ENCODE assay signal across 7 mouse cellular contexts in genomic region chr9:91365664-91366063, GRCm38 (mm10). TPM values are rescaled to one million over a fixed set of nuclear protein-coding genes. Genes with fewer than 3 reads are reported as not detected.
A peak's percentile ranks its signal among the peaks of the same experiment; 100 is the strongest.
DNase-seq lines count a peak whose midpoint lies in the region; ATAC-seq and TF ChIP-seq lines count a peak whose summit lies in the region.

Zic1 (minus strand) TSS chr9:91365810.

- H3K4me3 ChIP-seq in liver, adult 2 months (ENCODE audit: insufficient read depth, low read depth, low read length) = peak within 1 kb of the TSS; percentile 29; the same call in 1 of the 2 replicates
- H3K4me3 ChIP-seq in hindbrain, embryonic 13.5 days = peak within 1 kb of the TSS; percentile 71
- H3K4me3 ChIP-seq in midbrain, embryonic 11.5 days (ENCODE audit: low read depth, low read length) = peak within 1 kb of the TSS; percentile 71

- no peak for DNase-seq in liver, adult 2 months (ENCODE audit: extremely low read depth, low read depth, low spot score)
- DNase-seq in liver = no peak
- peak; percentile 94 to 95 for DNase-seq in cerebellum, postnatal 14 days
- peak; percentile 95 for DNase-seq in midbrain, embryonic 11.5 days (ENCODE audit: low spot score, missing footprints)
- no peak for DNase-seq in T-cell, adult 2 months (ENCODE audit: low spot score)
- no peak for DNase-seq in gastrocnemius, postnatal 14 days

- no peaks in the 10 kb centered on the region for H3K9me3 ChIP-seq in hindbrain, embryonic 13.5 days
- no peaks in the 10 kb centered on the region for H3K9me3 ChIP-seq in midbrain, embryonic 11.5 days (ENCODE audit: control insufficient read depth, low read length)

- no peak for TF ChIP-seq CTCF in liver, adult 2 months (IDR thresholded peaks at IDR 0.05; ENCODE audit: low read depth, low read length)

- H3K27me3 ChIP-seq in liver, adult 2 months (ENCODE audit: control insufficient read depth, insufficient read depth, low read length) = peaks cover 45% of the 10 kb centered on the region
- peaks cover 73% of the 10 kb centered on the region for H3K27me3 ChIP-seq in hindbrain, embryonic 13.5 days
- H3K27me3 ChIP-seq in midbrain, embryonic 11.5 days (ENCODE audit: control insufficient read depth, insufficient read depth, low read length) = peaks cover 66% of the 10 kb centered on the region

- no peak within 1 kb of the TSS for H3K27ac ChIP-seq in liver, adult 2 months (replicated peaks; ENCODE audit: insufficient read depth, low read depth, low read length)
- H3K27ac ChIP-seq in hindbrain, embryonic 13.5 days = peak within 1 kb of the TSS; percentile 97
- peak within 1 kb of the TSS; percentile 91 for H3K27ac ChIP-seq in midbrain, embryonic 11.5 days (ENCODE audit: low read depth, low read length)

- H3K4me1 ChIP-seq in liver, adult 2 months (ENCODE audit: control insufficient read depth, insufficient read depth, low read length) = no peaks in the 10 kb centered on the region; the same call in 1 of the 2 replicates
- H3K4me1 ChIP-seq in hindbrain, embryonic 13.5 days (replicated peaks) = peaks cover 6% of the 10 kb centered on the region; the same call in 1 of the 2 replicates
- H3K4me1 ChIP-seq in midbrain, embryonic 11.5 days (ENCODE audit: control insufficient read depth, insufficient read depth, low read length) = no peaks in the 10 kb centered on the region

- 4% methylated on average over 33 of the region's 33 CpGs for WGBS in liver, adult 2 months
- WGBS in hindbrain, embryonic 13.5 days = under 1% methylated on average over 32 of the region's 33 CpGs
- WGBS in midbrain, embryonic 11.5 days = 0% methylated on average over 33 of the region's 33 CpGs

- intact Hi-C loops in gastrocnemius, postnatal 14 days (cut with DNase I; ENCODE audit: low total_unique reads) = no loop called here

- H3K4me2 ChIP-seq in hindbrain, embryonic 13.5 days = peak within 1 kb of the TSS; percentile 51
- peak within 1 kb of the TSS; percentile 49 for H3K4me2 ChIP-seq in midbrain, embryonic 11.5 days

- H3K9ac ChIP-seq in liver, adult 2 months (ENCODE audit: low read depth, low read length) = no peak within 1 kb of the TSS
- peak within 1 kb of the TSS; percentile 96 for H3K9ac ChIP-seq in hindbrain, embryonic 13.5 days
- H3K9ac ChIP-seq in midbrain, embryonic 11.5 days (ENCODE audit: low read length) = peak within 1 kb of the TSS; percentile 94

- ATAC-seq in hindbrain, embryonic 13.5 days (ENCODE audit: low FRiP score) = peak; percentile 87
- peak; percentile 79 for ATAC-seq in midbrain, embryonic 11.5 days (ENCODE audit: low FRiP score)

- no peaks in the 10 kb centered on the region for H3K36me3 ChIP-seq in liver, adult 2 months (ENCODE audit: control insufficient read depth, insufficient read depth, low read length)
- no peaks in the 10 kb centered on the region for H3K36me3 ChIP-seq in hindbrain, embryonic 13.5 days
- peaks cover 2% of the 10 kb centered on the region; the same call in 1 of the 2 replicates for H3K36me3 ChIP-seq in midbrain, embryonic 11.5 days (ENCODE audit: control insufficient read depth, insufficient read depth, low read length)

- H3K79me2 ChIP-seq in liver, adult 2 months (ENCODE audit: control insufficient read depth, insufficient read depth, low read length) = no peaks in the 10 kb centered on the region

- TF ChIP-seq POLR2A in liver, adult 2 months (IDR thresholded peaks at IDR 0.05; ENCODE audit: extremely low read depth, insufficient read depth, low read length) = no peak

RNA-seq across cellular contexts. Expression of gene Zic1, which starts in this region (rescaled TPM):
- under 0.01 TPM in 1 of 2 replicates, not detected in the other for total RNA-seq in liver, adult 2 months (2014; rRNA removed)
- polyA plus RNA-seq in liver, adult 2 months (2012; rRNA removed) = not detected in 2 replicates
- 13.7 and 21.3 TPM in 2 replicates for polyA plus RNA-seq in hindbrain, embryonic 13.5 days (2015; fragmentation: Nextera tagmentation; extraction: Ambion mirVana)
- 13.7 and 14.8 TPM in 2 replicates for polyA plus RNA-seq in midbrain, embryonic 11.5 days (2014; fragmentation: Nextera tagmentation; extraction: Ambion mirVana)
- 1 to 10 TPM in 1 of 2 experiments, under 1 TPM in 1; 0.47 to 3.9 TPM for total RNA-seq in gastrocnemius, postnatal 14 days (2021)

Comparison
In these comparisons a context has a peak if more than half of its experiments do, and no peak if none do; other contexts are left out.
1. RNA of gene Zic1 (polyA plus RNA-seq): 13.7 to 21.3 TPM in hindbrain, embryonic 13.5 days and 13.7 to 14.8 TPM in midbrain, embryonic 11.5 days; not detected in liver, adult 2 months; every median in the first group is over 10 times any median in the second.
2. DNase-seq: peak in cerebellum, postnatal 14 days (2 of 2) and midbrain, embryonic 11.5 days (single experiment); none in liver, adult 2 months (single experiment), liver (single experiment), T-cell, adult 2 months (single experiment) and gastrocnemius, postnatal 14 days (single experiment).
3. Peak in every context shown above with its lines, with median percentiles within 50 percentile points of each other: H3K4me3 ChIP-seq.